Mouse (Mus musculus): ENCODE measurements around the gene Gas8. TPM values are rescaled to one million over a fixed set of nuclear protein-coding genes. Genes with fewer than 3 reads are reported as not detected.
A peak's percentile ranks its signal among the peaks of the same experiment; 100 is the strongest.
"Not testable (repeated sequence)": the region's sequence is repeated elsewhere in the genome, so short reads cannot be mapped to it uniquely, and the experiment has no call there.

Gene Gas8
- 10 to 100 TPM; 25.8 to 27.5 TPM for total RNA-seq (2021)

DNA sequence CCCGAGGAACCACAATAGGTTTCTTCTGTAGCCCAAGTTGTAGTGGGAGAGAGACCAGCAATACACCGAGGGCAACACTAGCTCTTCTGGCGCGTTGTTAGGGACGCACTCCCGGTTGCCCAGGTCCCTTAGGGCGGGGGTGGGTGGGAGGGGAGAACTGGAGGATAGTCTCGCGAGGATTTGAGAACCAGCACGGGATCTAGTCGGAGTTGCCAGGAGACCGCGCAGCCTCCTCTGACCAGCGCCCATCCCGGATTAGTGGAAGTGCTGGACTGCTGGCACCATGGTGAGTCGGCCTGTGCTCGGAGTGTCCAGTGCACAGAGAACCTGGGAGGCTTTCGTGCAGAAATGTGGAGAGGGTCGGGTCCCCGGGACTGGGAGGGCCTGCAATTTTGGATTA lies at the start of gene Gas8:
Gene Gas8, plus strand, starts transcription at position 168 of the 400 bp plus-strand sequence.
- DNase-seq = peak; percentile 83 to 85

DNA sequence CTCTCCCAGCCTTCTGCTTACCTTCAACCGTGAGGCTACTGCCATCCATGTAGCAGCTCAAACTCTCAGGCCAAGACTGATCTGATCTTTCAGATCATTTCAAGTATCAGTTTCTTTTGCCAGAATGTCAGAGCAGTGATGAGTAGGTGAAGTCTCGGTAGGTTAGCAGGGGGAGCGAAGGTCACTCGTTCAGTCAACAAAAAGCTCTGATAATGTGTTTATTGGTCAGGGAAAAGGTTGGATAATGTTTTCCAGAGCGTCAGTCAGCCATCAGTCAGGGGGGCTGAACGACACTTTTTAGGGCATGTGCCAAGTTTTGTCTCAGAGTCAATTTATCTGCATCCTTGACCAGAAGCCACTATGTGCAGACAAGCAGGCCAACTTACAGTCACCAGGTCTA lies 45.6 kb upstream of the Gas8 start:
- not testable (repeated sequence) for DNase-seq

DNA sequence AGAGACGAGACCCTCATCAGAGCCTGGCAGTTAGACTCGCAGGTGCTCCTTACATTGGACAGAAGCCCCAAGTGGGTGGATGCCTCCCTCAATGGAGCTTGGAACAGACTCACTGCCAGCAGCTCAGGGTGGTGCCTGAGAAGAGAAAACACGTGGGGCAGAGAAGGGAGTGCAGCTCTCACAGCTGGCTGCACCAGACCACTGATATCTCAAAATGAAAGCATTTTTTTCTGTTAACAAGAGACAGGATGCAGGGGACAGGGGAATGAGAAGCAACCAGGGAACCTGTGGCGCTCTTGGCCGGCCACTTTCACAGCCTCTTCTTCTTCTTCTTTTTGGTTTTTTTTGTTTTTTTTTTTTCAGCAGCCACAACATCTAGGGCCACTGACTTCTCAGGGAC lies 44.1 kb upstream of the Gas8 start:
- DNase-seq = not testable (repeated sequence)

DNA sequence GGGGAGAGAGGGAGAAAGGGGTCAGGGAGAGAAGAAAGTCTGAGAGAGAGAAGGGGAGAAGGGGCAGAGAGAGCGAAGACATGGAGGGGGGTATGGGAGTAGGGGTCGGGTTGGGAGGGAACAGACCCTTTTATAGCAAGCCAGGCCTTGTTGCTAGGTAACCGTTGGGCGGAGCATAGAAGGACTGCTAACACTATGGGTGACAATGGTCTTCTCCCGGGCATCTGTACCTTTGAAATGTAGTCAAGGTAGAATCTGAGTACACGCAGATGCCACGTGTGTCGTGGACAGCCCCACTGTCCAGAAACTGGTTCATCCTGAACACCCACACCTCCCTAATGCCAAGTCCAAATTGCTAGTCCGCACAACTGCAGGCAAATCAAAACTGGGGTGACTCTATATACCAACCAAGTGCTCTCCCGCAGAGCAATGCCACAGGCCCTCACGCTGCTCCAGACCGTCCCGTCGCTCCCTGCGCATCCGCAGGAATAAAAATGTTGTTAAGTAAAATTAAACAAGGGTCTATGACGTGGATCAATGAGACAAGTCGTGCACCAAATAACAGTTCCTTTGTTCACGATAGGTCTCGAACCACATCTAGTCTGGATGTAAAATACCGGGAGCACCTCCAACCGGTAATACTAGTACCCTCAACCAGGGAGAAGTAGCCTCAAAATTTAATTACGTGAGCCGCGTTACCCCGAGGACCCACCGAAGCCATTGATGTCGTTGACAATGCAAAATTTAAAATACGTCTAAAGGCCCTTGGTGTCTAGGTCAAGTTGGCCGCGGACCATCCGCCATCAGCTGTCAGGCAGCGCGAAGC lies 41.5 kb upstream of the Gas8 start:
- peak in 1 of 2 experiments; percentile 19 for DNase-seq

DNA sequence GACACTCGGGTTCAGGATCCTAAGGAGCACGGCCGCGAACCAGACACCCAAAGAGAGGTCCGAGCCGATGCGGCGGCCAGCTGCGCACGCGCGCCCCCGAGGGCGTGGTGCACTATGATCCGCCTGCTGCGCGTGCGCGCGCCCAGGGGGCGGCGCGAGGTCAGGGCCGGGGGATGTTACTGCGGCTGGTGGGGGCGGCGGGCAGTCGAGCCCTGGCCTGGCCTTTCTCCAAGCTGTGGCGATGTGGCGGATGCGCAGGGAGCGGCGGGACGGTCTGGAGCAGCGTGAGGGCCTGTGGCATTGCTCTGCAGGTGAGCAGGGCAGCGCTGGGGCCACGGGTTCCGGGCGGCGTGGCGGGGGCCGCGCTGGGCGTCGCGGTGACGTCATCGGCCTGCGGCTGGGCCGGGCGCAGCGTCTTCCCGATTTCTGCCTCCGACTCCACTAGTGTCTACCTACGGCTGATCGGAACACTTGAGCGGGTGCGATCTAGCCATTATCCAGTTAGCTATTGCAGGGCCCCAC lies 40.8 kb upstream of the Gas8 start, which contains the start of gene Afg3l1:
Gene Afg3l1, plus strand, starts transcription at position 167 of the 522 bp plus-strand sequence.
- DNase-seq = peak; percentile 94 to 95

DNA sequence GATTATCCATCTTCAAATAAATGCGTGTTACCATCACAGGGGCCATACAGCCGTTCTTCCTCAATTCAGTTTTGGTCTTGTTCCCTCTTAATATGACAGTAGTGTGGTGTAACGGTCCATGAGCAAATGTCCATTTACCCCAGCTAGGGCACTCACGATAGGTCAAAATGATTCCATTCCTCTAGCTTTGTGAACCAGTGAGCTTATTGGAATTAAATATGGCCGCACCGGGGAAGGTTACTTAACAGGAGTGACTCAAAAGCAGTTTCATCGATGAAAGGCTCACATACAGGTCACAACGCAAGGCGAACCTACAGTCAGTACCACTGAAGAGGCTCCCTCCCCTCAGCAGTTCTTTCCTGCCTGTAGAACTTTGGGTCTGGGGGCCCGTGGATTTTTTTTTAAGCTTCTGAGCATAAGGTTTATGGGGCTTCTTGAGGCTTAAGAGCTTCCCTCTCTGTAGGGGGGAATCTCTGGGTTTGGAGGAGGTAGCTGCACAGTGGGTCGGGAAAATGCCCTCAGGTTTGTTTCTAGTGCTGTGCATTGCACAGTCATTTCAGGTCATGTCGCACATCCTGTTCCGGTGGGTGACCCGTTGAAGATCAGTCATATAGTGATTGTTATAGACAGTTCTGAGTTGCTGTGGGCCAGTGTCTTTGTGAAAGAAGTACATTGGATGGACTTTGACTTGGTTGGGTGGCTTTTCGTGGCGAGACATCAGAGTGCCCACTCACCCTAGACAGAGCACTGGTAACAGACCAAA lies 40.0 kb upstream of the Gas8 start:
- no peak for DNase-seq

DNA sequence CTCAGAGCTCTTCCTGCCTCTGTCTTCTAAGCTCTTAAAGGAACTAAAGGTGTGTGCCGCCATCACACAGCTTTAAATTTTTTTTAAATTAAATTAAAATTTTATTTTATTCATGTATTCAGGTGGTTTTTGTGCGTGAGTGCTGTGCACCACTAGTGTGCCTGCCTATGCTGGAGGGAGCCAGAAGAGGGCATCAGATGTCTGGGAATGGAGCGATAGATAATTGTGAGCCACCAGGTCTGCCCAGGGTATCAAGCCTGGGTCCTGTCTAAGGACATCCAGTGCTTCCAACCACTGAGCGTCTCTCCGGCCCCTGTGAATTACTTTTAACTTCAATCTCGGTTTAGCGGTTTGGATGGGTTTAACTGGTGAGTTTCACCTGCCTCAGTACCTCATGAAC lies 36.0 kb upstream of the Gas8 start:
- no peak for DNase-seq

DNA sequence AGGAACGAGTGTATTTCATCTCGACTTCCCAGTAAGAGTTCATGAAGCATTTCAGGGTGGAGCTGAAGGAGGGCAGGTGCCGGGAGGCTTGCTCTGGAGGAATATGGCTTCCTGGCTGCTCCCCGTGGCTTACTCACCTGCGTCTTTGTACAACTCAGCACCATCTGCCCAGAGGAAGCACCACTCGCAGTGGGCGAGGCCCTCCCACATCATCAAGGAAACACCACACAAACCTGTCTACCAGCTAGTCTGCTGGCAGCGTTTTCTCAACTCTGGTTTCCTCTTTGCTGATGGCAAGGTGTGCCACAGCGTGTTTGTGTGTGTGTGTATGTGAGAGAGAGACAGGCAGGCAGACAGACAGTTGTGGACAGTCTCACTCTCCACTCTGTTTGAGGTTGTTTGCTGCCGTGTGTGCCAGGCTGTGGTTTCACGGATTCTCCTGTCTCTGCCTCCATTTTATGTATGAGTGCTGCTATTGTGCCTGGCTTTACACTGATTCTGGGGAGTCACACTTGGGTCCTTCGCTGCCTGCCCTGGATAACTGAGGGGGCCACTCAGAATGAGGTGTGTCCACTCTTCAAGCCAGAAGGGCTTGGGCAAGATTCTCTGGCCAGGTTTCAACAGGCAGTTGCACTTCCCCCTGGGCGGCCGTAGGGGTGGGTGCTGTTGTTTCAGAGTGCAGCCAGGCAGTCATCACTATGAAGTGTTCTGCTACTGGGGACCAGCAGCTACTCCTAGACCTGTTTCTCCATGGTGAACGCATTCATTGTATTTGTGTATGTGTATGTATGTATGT lies 27.2 kb upstream of the Gas8 start:
- DNase-seq = no peak

DNA sequence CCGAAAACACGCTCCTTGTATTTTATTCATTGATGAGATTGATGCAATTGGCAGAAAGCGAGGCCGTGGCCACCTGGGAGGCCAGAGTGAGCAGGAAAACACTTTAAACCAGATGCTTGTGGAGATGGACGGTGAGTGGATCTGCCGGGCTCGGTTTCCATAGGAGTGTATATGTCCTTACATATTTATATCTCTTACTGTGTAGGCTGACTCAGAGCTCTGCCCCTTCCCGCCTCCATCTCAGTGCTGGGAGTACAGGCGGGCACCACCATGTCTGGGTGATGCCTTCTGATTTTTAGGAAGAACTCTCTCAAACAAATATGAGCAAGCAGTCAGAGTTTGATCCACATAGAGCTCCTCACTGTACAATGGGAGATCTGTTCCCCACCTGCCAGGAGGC lies 25.7 kb upstream of the Gas8 start:
- no peak for DNase-seq

DNA sequence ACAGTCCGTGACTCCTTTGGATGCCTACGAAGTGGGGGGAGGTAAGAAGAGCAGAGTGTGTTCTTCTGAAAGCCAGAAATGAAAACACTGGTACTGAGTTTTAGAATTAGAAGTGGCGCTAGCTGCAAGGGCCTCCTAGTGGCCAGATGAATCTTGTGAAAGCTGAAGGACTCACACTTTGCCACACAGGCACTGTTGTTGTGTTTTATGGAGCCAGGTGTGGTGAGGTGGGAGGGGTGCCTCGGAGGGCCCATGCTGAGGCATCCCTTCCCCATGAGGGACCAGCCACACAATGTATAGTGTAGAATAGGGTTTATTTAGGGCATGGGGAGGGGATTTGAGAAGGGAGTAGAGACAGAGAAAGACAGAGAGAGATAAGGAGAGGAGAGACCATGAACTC lies 20.9 kb upstream of the Gas8 start:
- DNase-seq = no peak

DNA sequence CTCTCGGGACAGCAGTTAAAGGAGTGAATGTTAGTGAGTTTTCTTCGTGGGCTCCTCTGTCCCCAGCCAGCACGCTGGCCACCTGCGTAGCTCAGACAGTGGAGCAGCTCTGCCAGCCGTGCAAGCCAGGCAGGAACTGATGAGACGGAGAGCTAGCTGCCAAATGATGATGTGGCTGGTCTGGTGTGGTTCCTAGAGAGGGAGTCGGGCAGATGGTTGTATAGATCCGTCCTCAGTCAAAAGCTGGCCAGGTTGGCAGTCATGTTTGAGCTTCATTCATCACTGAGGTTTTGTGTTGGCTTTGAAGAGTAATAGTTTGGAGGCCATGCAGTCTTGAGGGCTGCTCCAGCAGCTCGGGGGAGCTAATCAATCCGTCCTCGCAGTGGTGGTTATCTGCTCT lies 19.7 kb upstream of the Gas8 start:
- DNase-seq = peak; percentile 34

DNA sequence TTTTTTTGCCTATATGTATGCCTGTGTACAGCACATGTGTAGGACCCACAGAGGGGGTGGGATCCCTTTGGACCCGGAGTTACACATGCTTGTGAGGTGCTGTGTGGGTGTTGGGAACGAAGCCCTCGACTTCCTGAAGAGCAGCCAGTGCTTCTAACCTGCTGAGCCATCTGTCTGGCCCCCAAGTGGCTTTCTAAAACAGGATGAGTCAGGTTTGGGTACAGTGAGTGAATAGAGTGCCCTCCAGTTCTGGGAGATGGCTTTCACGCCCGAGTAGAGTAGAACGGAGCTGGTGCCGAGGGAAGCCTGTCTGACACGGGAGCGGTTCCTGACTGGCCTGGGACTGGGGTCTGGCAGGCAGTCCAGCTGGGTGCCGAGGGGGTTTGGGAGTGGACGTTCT lies 19.1 kb upstream of the Gas8 start:
- no peak for DNase-seq

DNA sequence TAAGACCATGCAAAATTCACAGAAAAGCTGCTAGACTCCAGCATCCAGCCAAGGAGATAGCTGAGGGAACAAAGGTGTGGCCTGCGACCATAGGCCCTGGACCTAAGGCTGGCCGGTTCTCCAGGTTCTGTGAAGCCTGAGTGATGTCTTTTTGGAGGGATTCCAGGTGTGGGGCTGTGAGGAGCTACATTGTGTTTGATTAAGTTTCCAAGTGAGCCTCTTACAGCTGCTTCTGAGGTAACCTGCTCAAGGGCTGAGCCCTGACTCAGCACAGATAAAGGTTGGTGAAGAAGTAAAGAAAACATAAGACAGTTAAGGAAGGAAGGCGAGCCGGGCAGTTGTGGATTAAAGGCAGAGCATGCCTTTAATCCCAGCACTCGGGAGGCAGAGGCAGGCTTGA lies 16.4 kb upstream of the Gas8 start:
- DNase-seq = no peak

DNA sequence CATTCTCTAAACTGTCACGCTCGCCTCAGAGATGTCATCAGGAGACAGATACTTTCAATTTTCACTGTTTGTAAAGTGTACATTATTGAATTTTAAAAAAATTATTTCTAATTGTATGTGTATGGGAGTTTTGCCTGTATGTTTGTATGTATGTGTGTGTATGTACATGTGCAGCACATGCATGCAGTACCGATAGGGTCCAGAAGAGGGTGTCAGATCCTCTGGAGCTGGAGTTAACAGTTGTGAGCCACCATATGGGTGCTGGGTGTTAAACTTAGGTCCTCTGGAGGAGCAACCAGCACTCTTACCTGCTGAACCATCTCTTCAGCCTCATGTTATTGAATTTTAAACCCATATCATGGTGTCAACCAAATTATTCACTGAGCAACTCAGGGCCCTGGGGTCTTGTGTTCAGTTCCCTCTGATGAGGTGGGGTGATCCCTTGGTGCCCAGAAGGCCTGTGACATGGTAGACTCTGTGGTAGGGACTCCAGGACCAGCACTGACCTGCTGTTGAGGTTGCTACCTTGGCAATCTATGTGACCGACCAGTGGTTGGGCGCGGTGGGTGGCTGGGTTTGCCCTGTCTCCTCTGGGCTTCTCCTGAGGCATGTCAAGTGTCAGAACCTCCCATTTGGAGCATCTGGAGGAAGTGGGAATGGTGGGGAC lies 14.7 kb upstream of the Gas8 start:
- DNase-seq = no peak

DNA sequence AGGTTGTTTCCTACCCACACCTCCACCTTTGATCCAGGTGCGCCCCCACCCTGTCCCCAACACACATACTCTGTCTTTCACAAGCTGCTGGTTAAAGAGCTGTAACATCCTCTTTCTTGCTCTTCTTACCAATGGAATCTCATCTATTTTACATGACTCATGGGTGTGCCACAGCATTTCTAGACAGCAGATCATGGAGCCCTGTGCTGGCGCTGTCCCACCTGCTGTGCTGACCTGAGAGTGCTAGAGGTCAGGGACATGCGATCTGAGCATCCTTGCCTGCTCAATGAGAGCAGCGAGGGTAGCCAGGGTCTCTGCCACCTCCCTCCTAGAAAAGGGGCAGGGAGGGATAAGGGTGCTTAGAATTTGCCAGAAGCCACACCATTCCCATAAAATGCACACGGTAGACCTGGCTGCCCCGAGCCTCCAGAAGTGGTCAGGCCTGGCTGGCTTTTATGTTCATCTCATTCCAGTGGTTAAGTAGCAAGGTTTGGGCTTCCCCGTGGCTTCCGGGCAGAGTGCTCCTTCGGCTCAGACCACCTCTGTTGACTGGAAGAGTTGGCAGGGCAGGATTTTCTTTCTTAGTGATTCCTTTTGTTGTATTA lies 13.9 kb upstream of the Gas8 start:
- no peak for DNase-seq

DNA sequence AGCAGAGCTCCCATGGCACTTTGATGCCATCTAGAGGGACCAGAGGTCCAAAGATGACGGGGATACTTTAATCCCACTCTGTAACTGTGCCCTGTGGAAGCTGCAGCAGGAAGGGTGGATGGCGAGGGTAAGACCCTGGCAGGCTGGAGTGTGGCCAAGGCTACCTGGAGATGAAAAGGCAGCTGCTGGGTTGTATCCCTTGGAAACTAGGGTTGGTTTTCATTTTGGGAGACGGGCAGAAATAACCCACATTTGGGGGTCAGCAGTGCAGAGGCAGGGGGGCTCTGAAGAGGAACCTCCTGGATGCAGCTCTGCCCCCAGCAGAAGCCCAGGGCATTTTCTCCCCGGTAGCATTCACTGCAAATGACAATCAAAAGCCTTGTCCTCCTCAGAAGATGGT lies 13.4 kb upstream of the Gas8 start:
- DNase-seq = no peak

DNA sequence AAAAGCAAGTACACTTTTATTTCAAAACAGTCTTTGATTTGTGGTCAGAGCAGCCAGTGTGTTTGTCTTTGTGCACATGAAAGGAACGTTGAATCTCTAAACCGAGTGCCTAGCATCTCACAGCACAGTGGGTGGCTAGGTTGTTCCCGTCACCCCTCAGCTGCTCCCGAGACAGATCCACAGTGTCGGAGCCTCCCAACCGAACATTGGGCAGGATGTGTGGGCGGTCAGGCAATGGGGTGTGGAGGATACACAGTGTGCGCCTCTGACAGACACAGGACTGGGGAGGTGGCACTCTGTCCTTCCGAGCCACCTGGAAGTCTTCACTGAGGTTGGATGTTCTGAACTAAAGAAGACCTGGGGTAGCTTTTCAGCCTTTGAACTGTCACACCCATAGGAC lies 12.9 kb upstream of the Gas8 start:
- no peak for DNase-seq

DNA sequence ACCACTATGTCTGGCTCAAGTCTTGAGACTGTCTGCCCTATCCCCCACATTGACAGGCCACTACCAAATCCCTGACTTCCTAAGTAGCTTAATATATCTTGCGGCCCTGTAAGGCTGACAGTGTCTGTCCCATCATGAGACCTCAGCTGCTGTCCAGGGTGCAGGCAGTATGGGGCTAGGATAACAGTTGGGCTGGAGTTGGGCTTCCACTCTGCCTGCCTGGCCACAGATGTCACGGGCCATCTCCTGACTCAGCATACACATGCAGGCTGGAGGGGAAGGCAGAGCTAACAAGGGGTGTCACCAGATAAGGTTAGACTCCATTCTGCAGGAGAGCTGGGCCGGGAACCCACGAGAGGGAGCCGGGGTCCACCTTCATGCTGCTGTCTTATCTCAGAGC lies 11.5 kb upstream of the Gas8 start:
- no peak for DNase-seq

DNA sequence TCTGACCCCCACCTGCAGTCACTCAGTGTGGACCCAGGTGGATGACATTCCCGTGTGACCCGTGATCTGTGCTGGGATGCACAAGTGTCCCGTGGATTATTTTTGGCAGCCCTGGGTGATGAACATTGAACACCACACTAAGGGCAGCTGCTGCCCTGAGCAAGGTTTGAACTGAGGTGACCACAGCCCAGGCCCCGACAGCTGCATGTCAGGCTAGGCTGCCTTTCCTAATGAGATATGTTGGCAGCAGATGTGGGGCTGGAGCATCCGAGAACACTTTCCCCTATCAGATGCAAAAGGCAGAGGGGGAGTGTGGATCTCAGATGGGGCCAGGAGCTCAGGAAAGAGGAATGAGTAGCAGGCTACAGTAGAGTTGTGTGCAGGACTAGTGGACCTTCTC lies 7.8 kb upstream of the Gas8 start:
- DNase-seq = no peak

DNA sequence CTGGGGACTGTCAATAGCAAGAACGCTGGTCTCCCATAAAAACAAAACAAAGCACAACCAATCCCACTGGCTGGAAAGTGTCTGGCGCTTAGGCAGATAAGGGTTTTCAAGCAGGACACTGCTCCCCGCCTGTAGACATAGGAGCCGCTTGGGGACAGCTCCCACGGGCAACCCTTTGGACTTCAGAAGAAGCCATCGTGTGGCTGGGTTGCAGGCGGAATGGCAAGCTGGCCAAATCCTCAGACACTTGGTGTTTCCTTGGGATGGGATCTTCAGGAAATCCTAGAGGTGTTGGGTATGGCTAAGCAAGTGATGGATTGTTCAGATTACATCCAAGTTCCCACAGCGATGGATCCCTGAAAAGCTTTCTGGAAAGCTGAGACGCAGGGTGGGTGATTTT lies 4.5 kb upstream of the Gas8 start:
- DNase-seq = peak in 1 of 2 experiments; percentile 15

DNA sequence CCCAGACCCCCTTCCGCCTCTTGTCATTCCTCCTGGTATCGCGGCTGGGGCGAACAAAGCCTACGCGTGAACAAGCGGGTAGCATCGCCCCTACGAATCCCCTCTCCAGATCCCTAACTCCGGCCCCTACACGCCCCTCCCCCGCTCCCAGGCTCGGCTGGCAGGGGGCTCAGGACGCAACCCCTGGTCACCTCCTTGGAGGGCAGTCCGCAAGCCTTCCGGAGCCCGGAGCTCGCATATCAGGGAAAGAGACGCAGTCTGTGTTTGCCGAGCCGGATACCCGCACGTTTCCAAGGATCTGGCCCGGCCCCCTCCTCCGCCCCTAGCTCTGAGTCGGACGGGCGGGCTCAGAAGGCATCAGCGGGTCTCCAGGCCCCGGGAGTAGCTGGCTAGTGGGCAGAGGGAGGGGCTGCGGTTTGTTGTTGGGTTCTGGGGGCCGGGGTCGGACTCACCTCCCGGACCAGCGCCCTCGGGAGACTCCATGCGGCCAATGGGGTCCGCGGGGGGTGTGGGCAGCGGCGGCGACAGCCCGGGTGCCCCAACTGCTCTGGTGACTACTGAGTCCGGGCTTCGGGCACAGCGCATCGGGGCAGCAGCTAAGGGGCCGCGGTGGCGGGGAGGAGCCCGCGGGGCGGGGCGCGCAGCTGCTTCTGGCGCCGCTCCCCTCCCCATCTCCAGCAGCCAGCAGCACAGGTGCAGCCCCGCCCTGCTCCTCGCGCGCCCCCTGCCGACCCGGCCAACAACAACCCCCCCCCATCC lies 3.7 kb upstream of the Gas8 start, which contains the start of gene Dbndd1:
Gene Dbndd1, minus strand, starts transcription at position 683 of the 759 bp plus-strand sequence.
- peak; percentile 34 for DNase-seq

Measured in layer of hippocampus, postnatal 36 days (tissue).